Mouse (Mus musculus): ENCODE data around the gene St8sia2. TPM values are rescaled to one million over a fixed set of nuclear protein-coding genes. Genes with fewer than 3 reads are reported as not detected.

St8sia2 gene
- polyA plus RNA-seq, 1 experiment from 2014 or later: 127 TPM

GRCm38 (mm10) chr7:74025007-74025406 lies 11.5 kb upstream of the St8sia2 start:
- Histone ChIP-seq H3K27ac (replicated peaks; ENCODE audit: low read depth, low read length) (peak overlapping the region; percentile 2), H3K4me1 (ENCODE audit: control insufficient read depth, insufficient read depth, low read length) (peaks cover 10% of the 10 kb centered on the region)
- 5% methylated on average over 5 of the region's 5 CpGs for WGBS

GRCm38 (mm10) chr7:74024171-74024570 lies 10.7 kb upstream of the St8sia2 start:
- DNase-seq (no peak), ATAC-seq (ENCODE audit: low FRiP score, low TSS enrichment) (no peak)
- H3K4me3 ChIP-seq (replicated peaks; ENCODE audit: low read depth, low read length): no peak overlapping the region
- 46% methylated on average over 3 of the region's 3 CpGs for WGBS
- H3K9ac ChIP-seq (replicated peaks; ENCODE audit: low read length): no peak overlapping the region
- H3K4me1 ChIP-seq (ENCODE audit: control insufficient read depth, insufficient read depth, low read length): peaks cover 10% of the 10 kb centered on the region
- no peaks in the 10 kb centered on the region for H3K27me3 ChIP-seq (ENCODE audit: control insufficient read depth, insufficient read depth, low read length)
- no peak overlapping the region for H3K27ac ChIP-seq (replicated peaks; ENCODE audit: low read depth, low read length)
- no peak overlapping the region for H3K4me2 ChIP-seq (ENCODE audit: low read length)
- H3K36me3 ChIP-seq (ENCODE audit: control insufficient read depth, insufficient read depth, low read length): no peaks in the 10 kb centered on the region
- H3K9me3 ChIP-seq (ENCODE audit: control insufficient read depth, low read length): no peaks in the 10 kb centered on the region

More at GRCm38 (mm10) chr7:74025007-74025406, 11.5 kb upstream of the St8sia2 start:
- Histone ChIP-seq H3K27me3 (ENCODE audit: control insufficient read depth, insufficient read depth, low read length) (no peaks in the 10 kb centered on the region), H3K4me2 (ENCODE audit: low read length) (no peak overlapping the region), H3K9me3 (ENCODE audit: control insufficient read depth, low read length) (no peaks in the 10 kb centered on the region), H3K36me3 (ENCODE audit: control insufficient read depth, insufficient read depth, low read length) (no peaks in the 10 kb centered on the region), H3K9ac (replicated peaks; ENCODE audit: low read length) (no peak overlapping the region), H3K4me3 (replicated peaks; ENCODE audit: low read depth, low read length) (no peak overlapping the region)
- no peak; the same call in 1 of the 2 replicates for ATAC-seq (ENCODE audit: low FRiP score, low TSS enrichment)
- peak; percentile 93 for DNase-seq

GRCm38 (mm10) chr7:74022571-74022970 lies 9.1 kb upstream of the St8sia2 start:
- no peak overlapping the region for H3K4me3 ChIP-seq (replicated peaks; ENCODE audit: low read depth, low read length)
- no peaks in the 10 kb centered on the region for H3K27me3 ChIP-seq (ENCODE audit: control insufficient read depth, insufficient read depth, low read length)
- peaks cover 10% of the 10 kb centered on the region for H3K4me1 ChIP-seq (ENCODE audit: control insufficient read depth, insufficient read depth, low read length)
- no peak overlapping the region for H3K27ac ChIP-seq (replicated peaks; ENCODE audit: low read depth, low read length)
- no peak overlapping the region for H3K9ac ChIP-seq (replicated peaks; ENCODE audit: low read length)
- DNase-seq: no peak
- no peaks in the 10 kb centered on the region for H3K9me3 ChIP-seq (ENCODE audit: control insufficient read depth, low read length)
- no peaks in the 10 kb centered on the region for H3K36me3 ChIP-seq (ENCODE audit: control insufficient read depth, insufficient read depth, low read length)
- WGBS: 87% methylated on average over 2 of the region's 2 CpGs
- ATAC-seq (ENCODE audit: low FRiP score, low TSS enrichment): no peak
- no peak overlapping the region for H3K4me2 ChIP-seq (ENCODE audit: low read length)

GRCm38 (mm10) chr7:74021771-74022170 lies 8.3 kb upstream of the St8sia2 start:
- Histone ChIP-seq H3K36me3 (ENCODE audit: control insufficient read depth, insufficient read depth, low read length) (no peaks in the 10 kb centered on the region), H3K4me2 (ENCODE audit: low read length) (no peak overlapping the region), H3K27ac (replicated peaks; ENCODE audit: low read depth, low read length) (no peak overlapping the region), H3K4me3 (replicated peaks; ENCODE audit: low read depth, low read length) (no peak overlapping the region), H3K9me3 (ENCODE audit: control insufficient read depth, low read length) (no peaks in the 10 kb centered on the region), H3K9ac (replicated peaks; ENCODE audit: low read length) (no peak overlapping the region), H3K4me1 (ENCODE audit: control insufficient read depth, insufficient read depth, low read length) (peaks cover 10% of the 10 kb centered on the region), H3K27me3 (ENCODE audit: control insufficient read depth, insufficient read depth, low read length) (no peaks in the 10 kb centered on the region)
- no peak for ATAC-seq (ENCODE audit: low FRiP score, low TSS enrichment)
- WGBS: 94% methylated on average over 6 of the region's 6 CpGs
- DNase-seq: no peak

- WGBS: 89% methylated on average over 2 of the region's 2 CpGs
- ATAC-seq (ENCODE audit: low FRiP score, low TSS enrichment): no peak
- Histone ChIP-seq H3K36me3 (ENCODE audit: control insufficient read depth, insufficient read depth, low read length) (no peaks in the 10 kb centered on the region), H3K9me3 (ENCODE audit: control insufficient read depth, low read length) (no peaks in the 10 kb centered on the region), H3K27ac (replicated peaks; ENCODE audit: low read depth, low read length) (no peak overlapping the region), H3K27me3 (ENCODE audit: control insufficient read depth, insufficient read depth, low read length) (no peaks in the 10 kb centered on the region), H3K4me1 (ENCODE audit: control insufficient read depth, insufficient read depth, low read length) (no peaks in the 10 kb centered on the region), H3K9ac (replicated peaks; ENCODE audit: low read length) (no peak overlapping the region), H3K4me3 (replicated peaks; ENCODE audit: low read depth, low read length) (no peak overlapping the region), H3K4me2 (ENCODE audit: low read length) (no peak overlapping the region)
- peak; percentile 49 for DNase-seq
Observed at GRCm38 (mm10) chr7:74016613-74017012, 3.1 kb upstream of the St8sia2 start.

- Histone ChIP-seq H3K27me3 (ENCODE audit: control insufficient read depth, insufficient read depth, low read length) (no peaks in the 10 kb centered on the region), H3K4me2 (ENCODE audit: low read length) (peak overlapping the region; percentile 58), H3K4me3 (replicated peaks; ENCODE audit: low read depth, low read length) (peak overlapping the region; percentile 99), H3K9ac (replicated peaks; ENCODE audit: low read length) (peak overlapping the region; percentile 100), H3K4me1 (ENCODE audit: control insufficient read depth, insufficient read depth, low read length) (peaks cover 33% of the 10 kb centered on the region), H3K36me3 (ENCODE audit: control insufficient read depth, insufficient read depth, low read length) (no peaks in the 10 kb centered on the region), H3K27ac (replicated peaks; ENCODE audit: low read depth, low read length) (peak overlapping the region; percentile 99), H3K9me3 (ENCODE audit: control insufficient read depth, low read length) (no peaks in the 10 kb centered on the region)
- peak; percentile 80 for DNase-seq
- under 1% methylated on average over 69 of the region's 70 CpGs for WGBS
- peak; percentile 65 for ATAC-seq (ENCODE audit: low FRiP score, low TSS enrichment)
Observed at GRCm38 (mm10) chr7:74012858-74013600, 461 bp downstream of the St8sia2 start.

- peak overlapping the region; percentile 99 for H3K27ac ChIP-seq (replicated peaks; ENCODE audit: low read depth, low read length)
- H3K4me1 ChIP-seq (ENCODE audit: control insufficient read depth, insufficient read depth, low read length): peaks cover 40% of the 10 kb centered on the region
- peak overlapping the region; percentile 58 for H3K4me2 ChIP-seq (ENCODE audit: low read length)
- peak overlapping the region; percentile 100 for H3K9ac ChIP-seq (replicated peaks; ENCODE audit: low read length)
- H3K27me3 ChIP-seq (ENCODE audit: control insufficient read depth, insufficient read depth, low read length): no peaks in the 10 kb centered on the region
- ATAC-seq (ENCODE audit: low FRiP score, low TSS enrichment) (peak; percentile 51), DNase-seq (peak; percentile 71)
- WGBS: 3% methylated on average over 43 of the region's 43 CpGs
- H3K36me3 ChIP-seq (ENCODE audit: control insufficient read depth, insufficient read depth, low read length): no peaks in the 10 kb centered on the region
- peak overlapping the region; percentile 99 for H3K4me3 ChIP-seq (replicated peaks; ENCODE audit: low read depth, low read length)
- H3K9me3 ChIP-seq (ENCODE audit: control insufficient read depth, low read length): no peaks in the 10 kb centered on the region
Observed at GRCm38 (mm10) chr7:74011976-74012857, 1.3 kb downstream of the St8sia2 start.

GRCm38 (mm10) chr7:74008946-74009542 lies 4.4 kb downstream of the St8sia2 start:
- 51% methylated on average over 7 of the region's 7 CpGs for WGBS

More at GRCm38 (mm10) chr7:74008946-74009542, 4.4 kb downstream of the St8sia2 start:
- H3K4me3 ChIP-seq (replicated peaks; ENCODE audit: low read depth, low read length): no peak overlapping the region
- peaks cover 68% of the 10 kb centered on the region for H3K4me1 ChIP-seq (ENCODE audit: control insufficient read depth, insufficient read depth, low read length)
- H3K27ac ChIP-seq (replicated peaks; ENCODE audit: low read depth, low read length): no peak overlapping the region
- ATAC-seq (ENCODE audit: low FRiP score, low TSS enrichment) (no peak), DNase-seq (no peak)
- peak overlapping the region; percentile 18 for H3K4me2 ChIP-seq (ENCODE audit: low read length)
- no peaks in the 10 kb centered on the region for H3K36me3 ChIP-seq (ENCODE audit: control insufficient read depth, insufficient read depth, low read length)
- H3K27me3 ChIP-seq (ENCODE audit: control insufficient read depth, insufficient read depth, low read length): no peaks in the 10 kb centered on the region
- no peaks in the 10 kb centered on the region for H3K9me3 ChIP-seq (ENCODE audit: control insufficient read depth, low read length)
- no peak overlapping the region for H3K9ac ChIP-seq (replicated peaks; ENCODE audit: low read length)

Measured in midbrain, embryonic 14.5 days (tissue).